Mouse (Mus musculus) layer of hippocampus, postnatal 14 days (tissue): ENCODE measurements around the gene Cd86. TPM values are rescaled to one million over a fixed set of nuclear protein-coding genes. Genes with fewer than 3 reads are reported as not detected.

Experiments used
- DNase-seq, 2 experiments: peaks; one replicate each; pipeline ENCODE4 v3.0.0; 2021 to 2022; ENCODE audit warnings: low spot score in 2 of 2, mixed read lengths in 1 of 2
- total RNA-seq, 2 experiments: library from RNA; stranded (reverse); gene quantifications; 2 replicates each; pipeline ENCODE4 v1.2.3; 2021

The Cd86 gene
- total RNA-seq, 2 experiments from 2014 or later, result 1.7 to 2.1 TPM

- no peak for DNase-seq
These were observed 4.6 kb downstream of the Cd86 start for GRCm38 (mm10) chr16:36661330-36661729.

DNA sequence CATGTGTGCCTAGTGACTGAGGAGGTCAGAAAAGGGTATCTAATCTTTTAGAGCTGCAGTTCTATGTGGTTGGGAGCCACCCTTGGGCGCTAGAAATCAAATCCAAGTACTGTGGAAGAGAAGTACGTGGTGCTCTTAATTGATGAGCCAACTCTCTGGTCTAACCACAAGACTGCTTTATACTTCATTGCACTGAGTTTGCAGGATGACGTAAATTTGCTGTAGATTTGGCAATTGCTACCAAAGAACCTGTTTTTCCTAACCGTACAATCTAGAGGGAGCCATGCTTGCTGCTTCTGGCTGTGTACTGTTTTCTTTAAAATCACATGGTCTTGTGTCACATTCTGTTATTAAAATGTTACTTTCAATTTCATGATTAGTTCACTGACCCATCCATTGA, 10.0 kb downstream of the Cd86 start:
- DNase-seq, result no peak

DNA sequence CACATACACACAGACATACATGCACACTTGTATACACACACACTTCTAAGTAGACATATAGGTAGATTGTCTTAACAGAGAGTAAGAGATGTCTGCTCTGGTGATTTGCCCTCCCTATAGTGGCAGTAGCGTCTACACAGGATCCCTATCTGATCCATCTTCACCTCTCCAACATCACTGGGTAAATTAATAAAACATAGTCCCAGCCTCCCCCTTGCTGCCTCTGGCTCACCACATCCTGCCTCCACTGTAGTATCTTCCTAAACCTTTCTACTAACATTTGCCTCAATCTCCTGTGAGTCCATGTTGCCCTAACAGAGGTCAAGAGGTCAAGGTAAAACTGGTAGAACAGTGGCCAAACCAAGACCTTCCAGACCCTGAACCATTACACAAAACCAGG, 10.7 kb downstream of the Cd86 start:
- DNase-seq, result no peak

GRCm38 (mm10) chr16:36651174-36651766, 14.6 kb downstream of the Cd86 start:
- DNase-seq, result no peak

GRCm38 (mm10) chr16:36650511-36650910, 15.4 kb downstream of the Cd86 start:
- DNase-seq, result no peak

DNA sequence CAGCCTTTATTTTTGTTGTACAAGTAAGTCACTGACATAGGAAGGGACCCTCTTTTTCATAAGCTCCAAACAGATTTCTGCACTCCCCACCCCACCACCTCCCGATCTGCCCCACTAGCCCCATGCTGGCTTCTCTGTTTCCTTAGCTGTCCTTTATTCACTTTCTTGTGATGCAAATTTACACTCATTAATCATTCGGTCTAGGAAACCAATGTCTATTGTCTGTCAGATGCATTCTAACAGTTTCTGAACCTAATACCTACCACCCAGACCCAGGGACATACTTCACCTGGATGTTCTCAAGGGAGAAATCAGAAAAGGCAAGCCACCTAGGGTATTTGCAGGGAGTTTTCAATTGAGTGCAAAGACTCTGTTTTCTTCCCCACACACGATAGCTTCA, 16.6 kb downstream of the Cd86 start:
- DNase-seq, result no peak

DNA sequence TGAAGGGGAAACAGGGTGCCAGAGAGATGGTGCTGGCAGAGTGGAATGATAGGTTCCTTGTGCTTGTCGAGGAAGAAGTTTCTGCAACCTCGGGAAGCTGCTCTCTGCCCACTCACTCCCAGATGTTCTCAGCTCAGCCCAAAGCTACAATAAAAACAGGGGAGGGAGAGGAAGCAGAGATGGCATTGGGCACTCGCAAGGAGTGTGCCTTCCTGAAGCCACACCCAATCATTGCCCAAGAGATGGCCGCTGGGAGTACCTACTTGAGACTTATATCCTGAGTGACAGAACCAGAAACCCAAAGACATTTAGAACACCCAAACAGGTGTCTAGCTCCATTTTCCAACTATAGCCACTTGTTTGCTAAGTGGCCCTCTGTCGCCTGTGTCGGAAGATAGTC, 20.8 kb downstream of the Cd86 start:
- DNase-seq, result no peak

DNA sequence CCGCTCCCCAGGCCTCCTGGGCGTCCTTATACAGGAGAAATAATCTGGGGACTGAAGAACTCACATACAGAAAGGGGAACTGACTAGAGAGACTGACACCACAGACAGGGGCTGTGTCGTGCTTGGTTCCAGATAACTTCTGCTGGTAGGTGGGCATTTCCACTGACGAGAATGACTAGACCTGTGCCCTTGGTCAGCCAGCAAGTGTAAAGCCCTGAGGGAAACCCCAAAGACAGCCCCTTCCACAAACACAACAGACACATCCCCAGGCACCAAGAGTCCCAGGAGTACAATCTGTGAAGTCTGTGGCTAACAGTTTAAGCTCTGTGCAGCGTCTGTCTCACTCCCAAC, 23.2 kb downstream of the Cd86 start:
- no peak for DNase-seq

DNA sequence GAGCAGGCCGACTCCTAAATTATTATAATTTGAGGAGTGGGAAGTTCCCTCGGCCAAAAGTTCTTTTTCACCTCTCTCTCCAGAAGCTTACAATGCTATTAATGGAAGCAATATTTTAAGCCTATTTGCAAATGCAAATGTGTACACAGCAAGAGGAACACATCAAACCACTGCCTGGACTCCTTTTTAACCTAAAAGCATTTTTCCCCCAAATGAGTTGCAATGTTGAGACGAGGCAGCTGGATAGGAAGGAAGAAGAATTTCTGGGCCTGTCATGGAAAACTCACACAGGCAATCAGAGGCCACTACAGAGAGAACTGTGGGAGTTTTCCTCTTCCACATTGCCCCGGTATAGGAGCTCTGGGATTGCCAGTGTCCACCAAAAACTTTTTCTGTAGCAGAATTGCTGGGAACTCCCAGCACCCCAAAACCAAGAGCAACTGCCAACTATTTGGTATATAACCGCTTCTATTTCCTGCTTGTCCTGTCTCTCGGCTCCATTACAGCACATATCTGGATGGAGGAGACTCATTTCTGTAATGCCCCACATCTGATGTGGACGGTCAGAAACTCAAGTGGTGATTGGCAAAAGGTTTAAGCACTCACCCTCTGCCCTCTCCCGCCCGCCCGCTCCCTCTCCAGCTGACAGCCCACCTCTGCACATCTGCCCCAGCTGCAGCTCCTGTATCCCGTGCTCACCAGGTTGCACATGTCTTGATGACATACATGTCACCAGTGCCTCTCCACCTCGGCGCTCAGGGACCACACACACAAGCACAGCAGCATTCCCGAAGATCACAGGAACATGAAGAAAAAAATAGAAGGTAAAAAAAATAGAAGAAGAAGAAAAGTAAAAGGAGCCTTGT, 23.8 kb downstream of the Cd86 start:
- no peak for DNase-seq

DNA sequence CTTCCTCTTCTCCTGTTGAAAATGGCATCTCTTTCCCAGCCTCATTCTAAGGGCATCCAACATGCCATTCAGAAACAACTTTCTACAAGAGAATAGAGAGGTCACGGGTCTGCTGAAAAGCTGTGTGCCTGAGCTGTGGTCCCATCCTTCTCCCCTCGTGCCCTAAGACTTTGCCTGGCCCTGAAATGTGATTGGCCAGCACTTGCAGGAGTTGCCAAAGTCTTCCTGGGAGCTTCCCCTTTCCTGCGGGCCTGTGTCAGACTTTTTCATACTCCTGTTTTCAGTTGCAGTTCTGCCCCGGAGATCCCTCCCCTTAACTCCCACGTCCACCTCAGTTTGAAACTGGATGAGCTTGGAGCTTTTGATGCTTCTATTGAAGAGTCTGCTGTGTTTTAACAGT, 24.9 kb downstream of the Cd86 start:
- DNase-seq, result no peak

DNA sequence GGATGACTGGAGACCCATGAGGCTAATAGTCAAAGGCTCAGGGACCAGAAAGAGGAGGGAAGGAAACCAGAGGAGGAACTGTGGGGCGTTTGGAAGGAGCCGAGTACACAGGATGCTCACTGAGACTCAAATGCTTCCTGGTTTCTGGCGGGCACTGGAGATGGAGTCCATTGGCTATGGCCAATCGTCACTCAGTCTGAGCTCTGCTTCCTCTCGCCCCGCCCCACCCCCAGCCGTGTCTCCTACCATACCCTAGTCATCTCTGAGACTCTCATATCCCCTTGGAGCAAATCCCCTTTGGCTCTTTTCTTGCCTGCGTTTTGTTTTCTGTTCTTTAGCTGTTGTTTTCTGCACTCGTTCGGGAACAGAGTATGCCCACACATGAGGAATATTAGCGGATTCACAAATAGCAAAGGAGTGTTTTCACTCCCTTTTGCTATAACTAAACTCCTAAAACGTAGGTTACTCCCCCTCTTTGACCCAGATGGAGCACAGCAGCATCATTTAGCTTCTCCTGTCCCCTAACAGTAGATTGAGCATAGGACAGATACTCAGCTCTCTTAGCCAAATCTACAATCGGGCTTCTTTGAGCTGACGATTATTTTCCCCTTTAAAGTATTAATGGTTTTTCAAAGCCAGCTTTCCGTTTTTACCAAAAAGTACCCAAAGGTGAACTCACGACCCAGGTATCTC, 25.9 kb downstream of the Cd86 start:
- DNase-seq, result no peak

- no peak for DNase-seq
These were observed 29.1 kb downstream of the Cd86 start for GRCm38 (mm10) chr16:36636800-36637199.

DNA sequence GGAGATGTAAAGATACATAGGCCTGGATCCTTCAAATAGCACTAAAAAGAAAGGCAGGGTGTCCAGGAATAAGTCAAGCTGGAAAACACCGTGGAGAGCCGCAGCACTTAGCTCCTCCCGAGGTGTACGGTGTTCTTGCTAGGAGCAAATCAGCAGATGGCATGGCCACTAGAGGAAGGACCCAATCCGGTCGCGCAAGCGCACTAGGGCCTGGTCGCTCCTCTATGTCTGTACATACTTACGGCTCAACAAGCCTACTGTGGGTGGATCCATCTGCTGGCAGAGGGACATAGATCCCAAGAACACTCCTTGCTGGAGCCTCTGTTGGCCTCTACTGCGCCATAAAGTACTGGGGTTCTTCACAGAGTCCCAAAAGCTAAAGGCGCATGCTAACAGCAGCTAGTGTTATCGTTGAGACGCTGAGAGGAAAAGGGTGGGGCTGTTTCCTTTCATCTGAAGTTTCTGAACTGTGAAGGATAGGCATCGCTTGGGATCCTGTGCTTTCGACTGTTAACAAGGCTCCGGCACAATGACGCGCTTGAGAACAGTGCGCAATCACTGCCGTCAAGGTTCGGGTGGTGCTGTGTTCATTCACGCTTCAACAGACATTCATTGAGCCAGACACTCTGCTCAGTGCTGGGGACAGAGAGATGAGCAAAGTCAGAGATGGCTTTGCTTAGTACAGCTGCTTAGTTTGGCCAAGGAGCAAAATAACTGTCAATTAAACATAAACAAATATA, 30.7 kb downstream of the Cd86 start:
- no peak for DNase-seq

GRCm38 (mm10) chr16:36634421-36634820, 31.5 kb downstream of the Cd86 start:
- DNase-seq, result no peak

- no peak for DNase-seq
These were observed 33.7 kb downstream of the Cd86 start for GRCm38 (mm10) chr16:36632229-36632628.

DNA sequence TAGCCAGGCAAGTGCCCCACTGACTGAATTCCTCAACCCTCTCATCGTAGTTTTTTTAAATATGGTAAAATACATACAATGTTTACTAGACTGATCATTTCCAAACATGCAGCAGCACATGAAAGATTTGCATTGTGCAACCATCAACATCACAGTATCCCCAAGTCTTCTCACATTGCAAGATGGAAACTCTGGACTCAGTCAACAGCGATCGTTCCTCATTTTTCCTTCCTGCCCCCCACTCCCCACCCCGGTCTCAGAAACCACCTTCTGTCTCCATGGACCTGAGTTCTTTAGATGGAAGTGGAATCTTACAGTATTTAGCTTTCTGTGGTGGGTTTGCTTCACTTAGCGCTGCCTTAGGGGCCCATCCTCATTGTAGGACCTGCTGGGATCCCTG, 34.3 kb downstream of the Cd86 start:
- no peak for DNase-seq

DNA sequence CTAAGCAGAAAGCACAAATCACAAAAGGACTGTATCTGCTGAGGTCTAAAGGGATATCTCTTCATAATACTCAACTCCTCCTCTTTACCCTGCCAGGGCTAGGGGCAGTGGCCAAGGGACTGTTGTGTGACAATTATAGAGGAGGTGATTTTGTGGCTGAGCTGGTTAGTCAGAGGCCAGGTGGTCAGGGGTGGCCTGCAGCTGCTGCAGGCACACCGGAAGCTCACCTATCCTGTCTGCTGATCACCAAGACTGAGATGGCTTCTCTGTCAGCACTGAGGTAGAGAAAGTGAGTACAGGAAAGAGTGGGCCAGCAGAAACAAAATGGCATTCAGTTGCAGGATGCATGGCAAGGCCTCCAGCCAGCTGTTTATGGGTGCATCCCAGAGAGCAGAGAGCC, 38.1 kb downstream of the Cd86 start:
- DNase-seq, result no peak

- DNase-seq, result no peak
These were observed 39.2 kb downstream of the Cd86 start for GRCm38 (mm10) chr16:36626567-36627197.

DNA sequence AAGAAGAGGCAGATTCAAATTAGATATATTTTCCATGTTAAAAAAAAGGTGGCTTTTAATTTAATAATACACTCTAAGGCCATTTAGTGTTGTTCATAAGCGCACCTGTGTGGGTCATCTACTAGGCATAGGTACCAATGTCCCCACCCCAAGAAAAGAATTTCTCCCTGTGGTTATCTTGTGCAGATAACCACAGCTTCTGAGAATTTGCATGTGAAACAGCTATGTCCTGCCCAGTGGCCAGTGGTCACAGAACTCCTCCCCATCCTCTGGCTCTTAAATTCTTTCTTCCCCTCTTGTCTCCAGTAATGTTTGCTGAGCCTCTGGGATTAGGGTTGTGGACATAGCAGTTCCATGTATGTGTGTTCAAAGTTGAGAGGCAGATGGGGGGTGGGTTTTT, 40.0 kb downstream of the Cd86 start:
- DNase-seq, result no peak

GRCm38 (mm10) chr16:36622320-36622719, 43.6 kb downstream of the Cd86 start:
- DNase-seq, result no peak

GRCm38 (mm10) chr16:36621108-36621507, 44.8 kb downstream of the Cd86 start:
- peak in 1 of 2 experiments; percentile 6 for DNase-seq
